Mouse (Mus musculus) lung, postnatal 10 days (tissue): ENCODE measurements at regions not wholly inside any gene's neighbourhood (a gene's known extent, or its start where the extent isn't known, plus 50 kb on each side); places are given as distances from the start of the nearest gene placed in this dataset.
A peak's percentile ranks its signal among the peaks of the same experiment; 100 is the strongest.

ENCODE experiments used
- DNase-seq: peaks from one replicate; pipeline ENCODE4 v3.0.0; 2021

DNA sequence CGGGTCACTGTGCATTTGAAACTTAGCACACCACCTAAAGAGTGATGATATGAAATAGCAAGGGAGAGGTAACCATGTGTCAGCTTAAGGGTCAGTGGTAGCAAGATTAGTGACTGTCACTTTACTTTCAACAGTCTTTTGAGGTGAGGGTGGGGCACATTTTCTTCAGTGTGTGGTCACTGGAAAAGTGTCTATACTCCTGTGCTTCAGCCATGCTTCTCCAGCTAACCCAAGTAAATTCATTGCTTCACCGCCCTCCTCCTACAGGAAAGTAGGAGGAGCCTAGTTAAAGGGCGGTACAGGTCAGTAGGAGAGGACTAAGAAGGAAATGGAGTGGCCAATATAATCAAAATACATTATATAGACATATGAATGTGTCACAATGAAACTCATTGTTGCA lies 55.7 kb upstream of the Mef2a start:
- no peak for DNase-seq

DNA sequence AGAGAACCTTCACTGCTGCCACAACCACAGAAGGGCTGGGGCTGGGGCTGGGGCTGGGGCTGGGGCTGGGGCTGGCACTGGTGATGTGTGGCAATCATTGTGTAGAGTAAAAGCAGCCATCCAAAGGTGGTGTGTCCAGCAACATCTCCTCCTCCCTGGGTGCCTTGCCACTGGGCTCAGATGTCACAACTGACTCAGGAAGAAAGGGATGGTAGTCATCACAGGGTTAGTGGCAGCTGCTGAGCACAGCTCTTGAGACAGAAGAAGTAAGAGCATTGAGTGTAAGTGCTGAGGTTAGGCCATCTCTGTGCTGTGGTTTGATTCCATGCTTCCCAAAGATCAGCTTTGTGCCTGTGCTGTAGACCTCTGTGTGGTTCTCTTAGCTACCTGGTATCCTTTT lies 53.4 kb upstream of the Mef2a start:
- DNase-seq: no peak

DNA sequence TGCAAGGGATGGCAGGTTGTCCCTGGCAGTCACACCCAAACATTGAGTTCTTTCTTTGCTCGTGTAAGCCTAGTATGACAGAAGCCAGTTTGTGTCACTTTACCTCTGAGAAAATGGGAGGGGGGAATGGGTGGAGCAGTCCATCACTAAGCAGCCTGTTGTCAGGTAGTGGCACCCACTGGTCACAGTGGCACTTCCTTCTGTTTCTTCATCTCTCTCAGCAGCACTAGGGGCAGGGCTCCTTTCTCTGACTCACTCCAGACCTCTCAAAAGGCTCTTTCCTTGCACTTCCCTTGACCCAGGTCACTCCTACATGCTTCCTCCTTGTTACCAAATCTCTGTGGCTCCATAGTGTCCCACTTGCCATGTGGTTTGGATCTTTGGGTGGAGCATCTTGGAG lies 52.9 kb upstream of the Mef2a start:
- peak; percentile 36 for DNase-seq

DNA sequence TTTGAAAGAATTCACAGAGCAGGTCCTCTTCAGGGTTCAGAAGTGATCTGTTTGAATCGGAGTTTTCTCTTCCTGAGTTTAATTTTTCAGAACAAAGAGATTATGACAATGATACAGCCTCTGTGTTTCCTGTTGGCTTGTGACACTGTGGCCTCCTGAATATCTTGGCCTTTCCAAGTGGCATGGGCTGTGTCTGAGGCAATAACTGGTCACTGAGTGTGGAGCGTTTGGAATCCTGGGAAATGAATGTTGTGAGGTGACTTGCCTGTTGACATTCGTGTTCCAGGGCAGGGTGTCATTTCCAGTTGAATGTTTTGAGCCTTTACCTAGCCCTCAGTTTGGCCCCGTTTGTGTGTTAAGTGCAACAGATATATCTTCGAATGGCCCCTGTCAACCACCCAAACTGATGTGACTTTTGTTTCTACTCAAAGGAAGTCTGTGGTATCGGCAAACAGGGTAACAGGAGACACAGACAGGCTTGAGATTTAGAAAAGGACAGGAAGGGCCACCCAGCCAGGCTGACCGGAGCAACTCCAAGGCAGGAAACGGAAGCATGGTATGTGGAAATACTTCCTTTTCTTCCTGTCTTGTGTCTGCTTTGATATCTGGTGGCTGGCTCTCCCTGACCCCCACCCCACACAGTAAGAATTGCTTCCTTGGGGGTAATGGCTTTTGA lies 52.3 kb upstream of the Mef2a start:
- DNase-seq: peak; percentile 54
